Mouse (Mus musculus) embryonic fibroblast, embryonic 13.5 days (primary cell): ENCODE data around the gene Klk5.

ENCODE experiments used
- CTCF ChIP-seq: IDR thresholded peaks from 2 replicates; pipeline ENCODE4 v1.5.1; 2011; ENCODE audit warnings: mild to moderate bottlenecking, control low read depth, low read length, moderate library complexity, borderline replicate concordance; ENCODE audit not compliant: insufficient read depth
- POLR2A ChIP-seq: IDR thresholded peaks from 2 replicates; pipeline ENCODE4 v1.6.1; 2011; ENCODE audit warnings: low read depth, mild to moderate bottlenecking, control low read depth, low read length, moderate library complexity

GRCm38 (mm10) chr7:43855709-43856108 is 13.9 kb downstream of the Klk5 start:
- TF ChIP-seq CTCF: no peak
- TF ChIP-seq POLR2A: no peak
